Mouse (Mus musculus) liver, embryonic 11.5 days (tissue): Measurements from ENCODE around the gene Ankdd1b. TPM values are rescaled to one million over a fixed set of nuclear protein-coding genes. Genes with fewer than 3 reads are reported as not detected.

Source experiments
- ATAC-seq: fragments of 200-750 bp; cut with Nextera tagmentation; replicated peaks from 2 replicates; pipeline ENCODE4 v1.8.0; 2017; ENCODE audit warnings: moderate number of reproducible peaks, mild to moderate bottlenecking, moderate TSS enrichment, moderate library complexity; ENCODE audit not compliant: low FRiP score
- DNase-seq: peaks from one replicate; pipeline ENCODE4 v3.0.0-alpha.2; 2017; ENCODE audit warnings: low spot score
- H3K27ac ChIP-seq: fragments of 300-500 bp; sonication (generic); 2 replicates; pipeline ENCODE4 v1.5.1; 2014; ENCODE audit warnings: mild to moderate bottlenecking, low read depth, low read length, control low read depth
- H3K27me3 ChIP-seq: fragments of 300-500 bp; sonication (generic); replicated peaks from 2 replicates; pipeline ENCODE4 v1.6.1; 2014; ENCODE audit warnings: low read length, mixed read lengths; ENCODE audit not compliant: control insufficient read depth, insufficient read depth
- H3K36me3 ChIP-seq: fragments of 300-500 bp; sonication (generic); 2 replicates; pipeline ENCODE4 v1.6.1; 2014; ENCODE audit warnings: mild to moderate bottlenecking, low read length, moderate library complexity, mixed read lengths; ENCODE audit not compliant: control insufficient read depth, insufficient read depth
- H3K4me1 ChIP-seq: fragments of 300-500 bp; sonication (generic); replicated peaks from 2 replicates; pipeline ENCODE4 v1.6.1; 2014; ENCODE audit warnings: low read length, mixed read lengths; ENCODE audit not compliant: control insufficient read depth, insufficient read depth
- H3K4me2 ChIP-seq: fragments of 300-500 bp; sonication (generic); 2 replicates; pipeline ENCODE4 v1.6.1; 2014; ENCODE audit warnings: mild to moderate bottlenecking, control low read depth, moderate library complexity
- H3K4me3 ChIP-seq: fragments of 300-500 bp; sonication (generic); 2 replicates; pipeline ENCODE4 v1.5.1; 2014; ENCODE audit warnings: low read depth, low read length, control low read depth
- H3K9ac ChIP-seq: fragments of 300-500 bp; sonication (generic); 2 replicates; pipeline ENCODE4 v1.6.1; 2014; ENCODE audit warnings: low read depth, low read length, control low read depth
- H3K9me3 ChIP-seq: fragments of 300-500 bp; sonication (generic); 2 replicates; pipeline ENCODE4 v1.6.1; 2016; ENCODE audit warnings: low read length, inconsistent platforms, mixed read lengths; ENCODE audit not compliant: control insufficient read depth
- WGBS: fragments of 180-500 bp; shearing (Covaris S2); extraction: QIAGEN DNeasy Blood & Tissue Kit; methylation state at CpG from one replicate; pipeline ENCODE4 v1.1.7; 2014; 5-methylcytosine and 5-hydroxymethylcytosine counted together
- polyA plus RNA-seq: library from polyadenylated mRNA; unstranded; fragments of >200 nt; fragmentation: Nextera tagmentation; extraction: Ambion mirVana; gene quantifications from 2 replicates; pipeline ENCODE4 v1.2.1, GENCODE M21; 2014

The Ankdd1b gene
- polyA plus RNA-seq, result 0.11 TPM in 1 of 2 replicates, not detected in the other

GRCm38 (mm10) chr13:96470957-96471356, at the start of gene Ankdd1b:
TSS of gene Ankdd1b (minus strand) at chr13:96471198.
- WGBS, result 90% methylated on average over 14 of the region's 14 CpGs
- no peaks in the 10 kb centered on the region for H3K27me3 ChIP-seq

GRCm38 (mm10) chr13:96517335-96517734, 46.3 kb upstream of the Ankdd1b start:
- no peaks in the 10 kb centered on the region for H3K9me3 ChIP-seq
- 83% methylated on average over 2 of the region's 2 CpGs for WGBS
- H3K27me3 ChIP-seq, result no peaks in the 10 kb centered on the region
- no peaks in the 10 kb centered on the region for H3K36me3 ChIP-seq
- H3K9ac ChIP-seq, result no peak overlapping the region
- DNase-seq (no peak), ATAC-seq (no peak)
- H3K27ac ChIP-seq, result no peak overlapping the region
- no peaks in the 10 kb centered on the region for H3K4me1 ChIP-seq
- H3K4me2 ChIP-seq, result no peak overlapping the region
- no peak overlapping the region for H3K4me3 ChIP-seq

More at GRCm38 (mm10) chr13:96470957-96471356, at the start of gene Ankdd1b:
- H3K4me2 ChIP-seq, result no peak within 1 kb of the TSS
- H3K36me3 ChIP-seq, result no peaks in the 10 kb centered on the region
- no peak within 1 kb of the TSS for H3K27ac ChIP-seq
- no peaks in the 10 kb centered on the region for H3K9me3 ChIP-seq
- no peak for ATAC-seq
- H3K4me3 ChIP-seq, result no peak within 1 kb of the TSS
- H3K4me1 ChIP-seq, result no peaks in the 10 kb centered on the region
- DNase-seq, result no peak
- H3K9ac ChIP-seq, result no peak within 1 kb of the TSS

GRCm38 (mm10) chr13:96516249-96516648, 45.3 kb upstream of the Ankdd1b start:
- no peak for ATAC-seq
- no peaks in the 10 kb centered on the region for H3K9me3 ChIP-seq

GRCm38 (mm10) chr13:96514154-96514942, 43.4 kb upstream of the Ankdd1b start:
- ATAC-seq (no peak), DNase-seq (no peak)
- Histone ChIP-seq H3K4me3 (no peak overlapping the region), H3K27ac (no peak overlapping the region), H3K9ac (no peak overlapping the region), H3K4me2 (no peak overlapping the region), H3K27me3 (no peaks in the 10 kb centered on the region), H3K36me3 (no peaks in the 10 kb centered on the region), H3K4me1 (peaks cover 16% of the 10 kb centered on the region; the same call in 1 of the 2 replicates), H3K9me3 (no peaks in the 10 kb centered on the region)
- WGBS, result 80% methylated on average over 5 of the region's 5 CpGs

More at GRCm38 (mm10) chr13:96516249-96516648, 45.3 kb upstream of the Ankdd1b start:
- no peak overlapping the region for H3K4me2 ChIP-seq
- H3K36me3 ChIP-seq, result no peaks in the 10 kb centered on the region
- H3K27ac ChIP-seq, result no peak overlapping the region
- WGBS, result 89% methylated on average over 9 of the region's 9 CpGs
- no peak overlapping the region for H3K4me3 ChIP-seq
- no peak overlapping the region for H3K9ac ChIP-seq
- no peak for DNase-seq
- no peaks in the 10 kb centered on the region for H3K27me3 ChIP-seq
- H3K4me1 ChIP-seq, result peaks cover 5% of the 10 kb centered on the region; the same call in 1 of the 2 replicates

- no peak for DNase-seq
- H3K27me3 ChIP-seq, result no peaks in the 10 kb centered on the region
These were observed 40.9 kb upstream of the Ankdd1b start for GRCm38 (mm10) chr13:96511893-96512292.

GRCm38 (mm10) chr13:96511262-96511661, 40.3 kb upstream of the Ankdd1b start:
- Histone ChIP-seq H3K27ac (no peak overlapping the region), H3K4me3 (no peak overlapping the region), H3K9me3 (no peaks in the 10 kb centered on the region), H3K4me2 (no peak overlapping the region), H3K9ac (no peak overlapping the region), H3K4me1 (peaks cover 16% of the 10 kb centered on the region; the same call in 1 of the 2 replicates), H3K36me3 (no peaks in the 10 kb centered on the region), H3K27me3 (no peaks in the 10 kb centered on the region)
- ATAC-seq, result no peak
- WGBS, result 72% methylated on average over 1 of the region's 1 CpGs
- DNase-seq, result no peak

More at GRCm38 (mm10) chr13:96511893-96512292, 40.9 kb upstream of the Ankdd1b start:
- no peak for ATAC-seq
- H3K4me2 ChIP-seq, result no peak overlapping the region
- H3K27ac ChIP-seq, result no peak overlapping the region
- no peak overlapping the region for H3K4me3 ChIP-seq
- no peak overlapping the region for H3K9ac ChIP-seq
- peaks cover 16% of the 10 kb centered on the region; the same call in 1 of the 2 replicates for H3K4me1 ChIP-seq
- H3K36me3 ChIP-seq, result no peaks in the 10 kb centered on the region
- no peaks in the 10 kb centered on the region for H3K9me3 ChIP-seq
- 44% methylated on average over 5 of the region's 5 CpGs for WGBS

GRCm38 (mm10) chr13:96510635-96511034, 39.6 kb upstream of the Ankdd1b start:
- Histone ChIP-seq H3K4me1 (peaks cover 16% of the 10 kb centered on the region; the same call in 1 of the 2 replicates), H3K9me3 (no peaks in the 10 kb centered on the region), H3K36me3 (no peaks in the 10 kb centered on the region), H3K9ac (no peak overlapping the region), H3K27me3 (no peaks in the 10 kb centered on the region), H3K27ac (no peak overlapping the region), H3K4me3 (no peak overlapping the region), H3K4me2 (peak overlapping the region; percentile 23)
- ATAC-seq (no peak), DNase-seq (no peak)
- WGBS, result 44% methylated on average over 13 of the region's 13 CpGs

GRCm38 (mm10) chr13:96507541-96507940, 36.5 kb upstream of the Ankdd1b start:
- Histone ChIP-seq H3K9ac (no peak overlapping the region), H3K4me3 (no peak overlapping the region), H3K36me3 (no peaks in the 10 kb centered on the region), H3K27me3 (no peaks in the 10 kb centered on the region), H3K4me2 (no peak overlapping the region), H3K27ac (no peak overlapping the region), H3K9me3 (no peaks in the 10 kb centered on the region), H3K4me1 (peaks cover 16% of the 10 kb centered on the region; the same call in 1 of the 2 replicates)
- no peak for DNase-seq
- ATAC-seq, result no peak
- WGBS, result 95% methylated on average over 4 of the region's 4 CpGs

- no peak overlapping the region for H3K9ac ChIP-seq
- 56% methylated on average over 6 of the region's 6 CpGs for WGBS
- no peaks in the 10 kb centered on the region for H3K9me3 ChIP-seq
- peaks cover 11% of the 10 kb centered on the region; the same call in 1 of the 2 replicates for H3K4me1 ChIP-seq
- H3K27me3 ChIP-seq, result no peaks in the 10 kb centered on the region
- no peak for ATAC-seq
- no peak overlapping the region for H3K4me3 ChIP-seq
- H3K27ac ChIP-seq, result no peak overlapping the region
- no peak for DNase-seq
- no peak overlapping the region for H3K4me2 ChIP-seq
- H3K36me3 ChIP-seq, result no peaks in the 10 kb centered on the region
These were observed 35.3 kb upstream of the Ankdd1b start for GRCm38 (mm10) chr13:96506313-96506712.
